Mouse (Mus musculus): ENCODE data around the gene Prf1.

DNA sequence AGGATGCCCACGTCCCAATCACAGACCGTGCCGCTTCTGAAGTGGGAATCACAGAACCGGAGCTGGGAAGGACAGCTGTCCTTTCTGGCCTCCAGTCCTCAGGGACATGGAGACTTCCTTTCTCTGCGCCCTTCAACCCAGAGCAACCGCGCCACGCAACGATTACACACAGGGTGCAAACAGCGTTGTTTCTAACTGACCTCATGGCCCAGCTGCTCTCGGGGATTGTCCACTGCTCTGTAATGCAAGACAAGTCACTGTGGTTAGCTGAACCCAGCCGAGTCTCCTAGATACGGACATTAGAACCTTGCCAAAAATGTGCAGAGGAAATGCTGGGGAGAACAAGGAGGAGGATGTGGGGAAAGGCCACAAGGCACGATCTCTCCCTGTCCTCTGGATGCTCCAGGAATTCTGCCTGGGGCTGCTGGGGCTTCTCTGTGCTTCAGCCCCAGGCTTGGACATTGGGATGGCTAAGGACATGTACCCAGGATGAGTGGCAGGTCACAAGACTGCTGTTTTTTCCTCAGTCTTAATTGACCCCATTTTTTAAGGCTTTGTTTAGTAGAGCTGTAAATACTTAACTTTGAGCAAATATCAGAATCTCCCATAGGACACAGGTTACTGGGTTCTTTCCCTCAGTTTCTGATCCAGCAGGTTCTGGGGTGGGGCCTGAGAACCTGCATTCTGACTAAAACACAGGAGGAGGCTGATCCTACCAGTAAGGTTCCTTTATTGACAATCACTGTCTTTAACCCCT is 19.5 kb upstream of the Prf1 start:
- TF ChIP-seq CTCF (IDR thresholded peaks at IDR 0.05; ENCODE audit: control insufficient read depth, insufficient read depth, insufficient replicate concordance, low read depth, low read length) (no peak), POLR2A (IDR thresholded peaks at IDR 0.05; ENCODE audit: control insufficient read depth, low read depth, low read length) (no peak)
